Mouse (Mus musculus) embryonic facial prominence, embryonic 12.5 days (tissue): ENCODE data around the gene Rb1. TPM values are rescaled to one million over a fixed set of nuclear protein-coding genes. Genes with fewer than 3 reads are reported as not detected.

Experiments used
- ATAC-seq: fragments of 200-750 bp; cut with Nextera tagmentation; 2 replicates; pipeline ENCODE4 v1.8.0; 2017; ENCODE audit not compliant: insufficient number of reproducible peaks, insufficient read depth, low FRiP score, low TSS enrichment
- H3K27ac ChIP-seq: fragments of 300-500 bp; sonication (generic); 2 replicates; pipeline ENCODE4 v1.5.1; 2016; ENCODE audit warnings: mild to moderate bottlenecking
- H3K27me3 ChIP-seq: fragments of 300-500 bp; sonication (generic); 2 replicates; pipeline ENCODE4 v1.6.1; 2016; ENCODE audit warnings: mild to moderate bottlenecking, moderate library complexity
- H3K36me3 ChIP-seq: fragments of 300-500 bp; sonication (generic); 2 replicates; pipeline ENCODE4 v1.6.1; 2016; ENCODE audit warnings: mild to moderate bottlenecking
- H3K4me1 ChIP-seq: fragments of 300-500 bp; sonication (generic); 2 replicates; pipeline ENCODE4 v1.6.1; 2016
- H3K4me2 ChIP-seq: fragments of 300-500 bp; sonication (generic); replicated peaks from 2 replicates; pipeline ENCODE4 v1.6.1; 2016; ENCODE audit warnings: mild to moderate bottlenecking, moderate library complexity
- H3K4me3 ChIP-seq: fragments of 300-500 bp; sonication (generic); 2 replicates; pipeline ENCODE4 v1.5.1; 2016; ENCODE audit warnings: mild to moderate bottlenecking
- H3K9ac ChIP-seq: fragments of 300-500 bp; sonication (generic); 2 replicates; pipeline ENCODE4 v1.6.1; 2016; ENCODE audit warnings: mild to moderate bottlenecking, moderate library complexity
- H3K9me3 ChIP-seq: fragments of 300-500 bp; sonication (generic); 2 replicates; pipeline ENCODE4 v1.6.1; 2016; ENCODE audit warnings: mild to moderate bottlenecking, moderate library complexity
- WGBS: fragments of 180-500 bp; shearing (Covaris S2); methylation state at CpG from one replicate; pipeline ENCODE4 v1.1.7; 2016; 5-methylcytosine and 5-hydroxymethylcytosine counted together
- polyA plus RNA-seq: library from polyadenylated mRNA; unstranded; fragments of >200 nt; fragmentation: Nextera tagmentation; extraction: Ambion mirVana; gene quantifications from 2 replicates; pipeline ENCODE4 v1.2.1, GENCODE M21; 2016

Rb1 gene
- polyA plus RNA-seq, 1 experiment from 2014 or later: 24.3 TPM

- no peak overlapping the region for H3K4me2 ChIP-seq
- WGBS: 37% methylated on average over 3 of the region's 3 CpGs
Measured at GRCm38 (mm10) chr14:73303193-73303592, 22.4 kb downstream of the Rb1 start.

GRCm38 (mm10) chr14:73301856-73302255 is 23.8 kb downstream of the Rb1 start:
- H3K4me1 ChIP-seq: no peaks in the 10 kb centered on the region
- H3K27me3 ChIP-seq: no peaks in the 10 kb centered on the region
- no peaks in the 10 kb centered on the region for H3K9me3 ChIP-seq
- H3K9ac ChIP-seq: no peak overlapping the region
- 0 out of 2 replicates have a peak, but pooled peaks cover 2% of the 10 kb centered on the region for H3K36me3 ChIP-seq
- 68% methylated on average over 4 of the region's 4 CpGs for WGBS
- H3K27ac ChIP-seq: no peak overlapping the region
- ATAC-seq: no peak
- H3K4me2 ChIP-seq: no peak overlapping the region
- no peak overlapping the region for H3K4me3 ChIP-seq

More at GRCm38 (mm10) chr14:73303193-73303592, 22.4 kb downstream of the Rb1 start:
- no peak for ATAC-seq
- Histone ChIP-seq H3K4me1 (no peaks in the 10 kb centered on the region), H3K9ac (no peak overlapping the region), H3K9me3 (no peaks in the 10 kb centered on the region), H3K27me3 (no peaks in the 10 kb centered on the region), H3K4me3 (no peak overlapping the region), H3K36me3 (no peaks in the 10 kb centered on the region), H3K27ac (no peak overlapping the region)

GRCm38 (mm10) chr14:73295512-73295911 is 30.1 kb downstream of the Rb1 start:
- no peak overlapping the region for H3K9ac ChIP-seq
- 0 out of 2 replicates have a peak, but pooled peaks cover 2% of the 10 kb centered on the region for H3K36me3 ChIP-seq
- no peak overlapping the region for H3K4me2 ChIP-seq
- no peak for ATAC-seq
- H3K4me3 ChIP-seq: no peak overlapping the region
- H3K9me3 ChIP-seq: no peaks in the 10 kb centered on the region
- no peaks in the 10 kb centered on the region for H3K27me3 ChIP-seq
- WGBS: 79% methylated on average over 2 of the region's 2 CpGs
- H3K4me1 ChIP-seq: no peaks in the 10 kb centered on the region
- H3K27ac ChIP-seq: no peak overlapping the region

- 90% methylated on average over 2 of the region's 2 CpGs for WGBS
- H3K9ac ChIP-seq: no peak overlapping the region
- H3K4me2 ChIP-seq: no peak overlapping the region
- H3K36me3 ChIP-seq: 0 out of 2 replicates have a peak, but pooled peaks cover 2% of the 10 kb centered on the region
- no peaks in the 10 kb centered on the region for H3K27me3 ChIP-seq
- no peak overlapping the region for H3K4me3 ChIP-seq
- no peaks in the 10 kb centered on the region for H3K9me3 ChIP-seq
- no peak overlapping the region for H3K27ac ChIP-seq
- H3K4me1 ChIP-seq: no peaks in the 10 kb centered on the region
- ATAC-seq: no peak
Measured at GRCm38 (mm10) chr14:73293616-73294015, 32.0 kb downstream of the Rb1 start.

- Histone ChIP-seq H3K9me3 (no peaks in the 10 kb centered on the region), H3K27me3 (no peaks in the 10 kb centered on the region), H3K4me2 (no peak overlapping the region), H3K36me3 (no peaks in the 10 kb centered on the region), H3K27ac (no peak overlapping the region), H3K4me3 (no peak overlapping the region), H3K9ac (no peak overlapping the region), H3K4me1 (no peaks in the 10 kb centered on the region)
- ATAC-seq: no peak
- 51% methylated on average over 1 of the region's 1 CpGs for WGBS
Measured at GRCm38 (mm10) chr14:73292434-73292833, 33.2 kb downstream of the Rb1 start.

DNA sequence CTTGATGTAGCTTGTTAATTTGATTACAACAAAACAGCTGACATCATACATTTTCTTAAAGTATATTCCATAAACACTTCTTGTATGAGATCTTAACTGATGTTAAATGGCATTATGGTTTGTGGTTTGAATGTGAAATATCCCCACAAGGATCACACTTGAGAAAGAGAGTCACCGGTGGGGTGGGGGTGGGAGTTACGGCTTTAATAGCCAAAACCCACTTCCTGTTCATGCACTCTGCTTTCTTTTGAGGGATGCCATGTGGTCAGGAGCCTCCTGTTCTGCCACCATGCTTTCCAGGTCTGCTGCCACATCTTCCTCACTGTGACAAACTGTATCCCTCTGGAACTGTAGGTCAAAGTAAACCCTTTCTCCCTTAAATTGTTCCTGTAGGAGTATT is 35.7 kb downstream of the Rb1 start:
- ATAC-seq: no peak
- Histone ChIP-seq H3K4me3 (no peak overlapping the region), H3K9ac (no peak overlapping the region), H3K36me3 (no peaks in the 10 kb centered on the region), H3K4me1 (no peaks in the 10 kb centered on the region), H3K4me2 (no peak overlapping the region), H3K9me3 (no peaks in the 10 kb centered on the region), H3K27ac (no peak overlapping the region), H3K27me3 (no peaks in the 10 kb centered on the region)
- WGBS: 90% methylated on average over 2 of the region's 2 CpGs

DNA sequence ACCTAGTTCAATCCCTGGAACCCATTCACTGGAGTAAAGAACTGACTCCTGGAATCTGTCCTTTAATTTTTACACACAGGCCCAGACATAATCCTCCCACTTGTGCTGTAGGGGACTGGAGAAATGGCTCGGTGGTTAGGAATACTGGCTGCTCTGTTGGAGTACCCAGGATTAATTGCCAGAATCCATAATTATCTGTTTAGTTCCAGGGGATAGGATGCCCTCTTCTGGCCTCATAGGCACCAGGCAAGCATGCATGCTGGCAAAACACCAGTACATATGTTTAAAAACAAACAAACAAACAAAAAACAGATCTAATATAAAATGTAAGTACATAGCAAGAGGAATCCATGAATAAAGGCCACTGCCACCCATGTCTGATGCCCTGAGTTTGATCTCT is 44.6 kb downstream of the Rb1 start:
- no peak overlapping the region for H3K9ac ChIP-seq
- no peak overlapping the region for H3K4me2 ChIP-seq
- no peaks in the 10 kb centered on the region for H3K4me1 ChIP-seq
- no peaks in the 10 kb centered on the region for H3K9me3 ChIP-seq
- WGBS: 7% methylated on average over 1 of the region's 1 CpGs
- 0 out of 2 replicates have a peak, but pooled peaks cover 3% of the 10 kb centered on the region for H3K36me3 ChIP-seq
- no peak overlapping the region for H3K4me3 ChIP-seq
- H3K27me3 ChIP-seq: no peaks in the 10 kb centered on the region
- no peak overlapping the region for H3K27ac ChIP-seq
- ATAC-seq: no peak

DNA sequence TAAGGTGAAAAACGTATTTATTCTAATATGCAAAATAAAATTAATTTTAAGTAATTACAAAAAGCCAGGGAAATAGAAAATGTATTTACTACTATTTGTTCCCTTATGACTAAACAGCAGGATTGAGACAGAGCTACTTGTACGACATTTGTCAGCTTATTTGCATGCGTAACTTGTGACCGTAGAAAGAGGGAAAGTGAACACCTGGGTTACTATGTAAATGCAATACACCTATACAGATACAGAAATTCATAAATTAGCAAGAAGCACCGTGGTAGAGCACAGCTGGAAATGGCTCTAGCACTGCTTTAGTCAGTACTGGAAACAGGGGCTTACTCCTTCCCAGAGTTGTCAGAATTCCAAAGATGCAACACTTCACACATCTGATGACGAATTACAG is 46.5 kb downstream of the Rb1 start:
- no peak overlapping the region for H3K27ac ChIP-seq
- H3K27me3 ChIP-seq: no peaks in the 10 kb centered on the region
- H3K9ac ChIP-seq: no peak overlapping the region
- no peak for ATAC-seq
- no peaks in the 10 kb centered on the region for H3K9me3 ChIP-seq
- no peak overlapping the region for H3K4me3 ChIP-seq
- H3K4me2 ChIP-seq: no peak overlapping the region
- H3K36me3 ChIP-seq: no peaks in the 10 kb centered on the region
- WGBS: 80% methylated on average over 6 of the region's 6 CpGs
- no peaks in the 10 kb centered on the region for H3K4me1 ChIP-seq

DNA sequence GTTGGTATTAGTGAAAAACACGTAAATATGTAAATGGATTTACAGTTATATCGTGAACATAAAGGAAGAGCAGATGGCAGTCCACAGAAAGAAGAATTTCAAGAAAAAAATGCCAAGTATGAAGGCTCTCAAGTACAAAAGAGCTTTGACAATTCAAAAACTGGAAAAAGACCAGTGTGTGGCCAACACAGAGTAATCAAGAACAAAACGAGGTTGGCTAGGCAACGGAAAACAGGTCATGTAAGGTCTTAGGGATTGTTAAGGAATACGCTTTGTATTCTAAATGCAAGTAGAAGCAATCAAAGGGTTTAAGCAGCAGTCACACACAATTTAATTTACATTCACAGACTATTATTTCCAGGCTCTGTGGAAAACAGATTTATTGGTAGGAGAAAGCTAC is 53.8 kb downstream of the Rb1 start:
- Histone ChIP-seq H3K4me1 (no peaks in the 10 kb centered on the region), H3K4me2 (no peak overlapping the region), H3K9ac (no peak overlapping the region), H3K27ac (no peak overlapping the region), H3K36me3 (no peaks in the 10 kb centered on the region), H3K9me3 (no peaks in the 10 kb centered on the region), H3K27me3 (no peaks in the 10 kb centered on the region), H3K4me3 (no peak overlapping the region)
- 69% methylated on average over 5 of the region's 5 CpGs for WGBS
- no peak for ATAC-seq

DNA sequence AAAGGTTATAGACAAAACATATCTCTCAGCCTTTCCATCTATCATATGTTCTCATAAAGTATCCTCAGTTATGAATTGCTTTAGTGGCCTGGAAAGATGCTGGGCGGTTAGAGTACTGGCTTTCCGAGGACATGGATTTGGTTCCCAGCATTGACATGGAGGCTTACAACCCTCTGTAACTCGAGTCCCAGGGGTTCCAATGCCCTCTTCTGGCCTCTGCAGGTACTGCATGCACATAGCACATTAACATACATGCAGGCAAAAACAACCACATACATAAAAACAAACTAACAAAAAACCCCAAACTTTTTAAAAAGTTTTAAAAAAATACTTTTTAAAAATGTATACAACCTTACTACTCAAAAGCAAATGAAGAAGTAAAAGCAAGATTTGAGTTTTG is 59.5 kb downstream of the Rb1 start:
- H3K27ac ChIP-seq: no peak overlapping the region
- ATAC-seq: no peak
- H3K36me3 ChIP-seq: peaks cover 13% of the 10 kb centered on the region; the same call in 1 of the 2 replicates
- no peaks in the 10 kb centered on the region for H3K27me3 ChIP-seq
- no peak overlapping the region for H3K9ac ChIP-seq
- no peak overlapping the region for H3K4me3 ChIP-seq
- H3K4me2 ChIP-seq: no peak overlapping the region
- WGBS: 82% methylated on average over 3 of the region's 3 CpGs
- peaks cover 4% of the 10 kb centered on the region; the same call in 1 of the 2 replicates for H3K9me3 ChIP-seq
- no peaks in the 10 kb centered on the region for H3K4me1 ChIP-seq

DNA sequence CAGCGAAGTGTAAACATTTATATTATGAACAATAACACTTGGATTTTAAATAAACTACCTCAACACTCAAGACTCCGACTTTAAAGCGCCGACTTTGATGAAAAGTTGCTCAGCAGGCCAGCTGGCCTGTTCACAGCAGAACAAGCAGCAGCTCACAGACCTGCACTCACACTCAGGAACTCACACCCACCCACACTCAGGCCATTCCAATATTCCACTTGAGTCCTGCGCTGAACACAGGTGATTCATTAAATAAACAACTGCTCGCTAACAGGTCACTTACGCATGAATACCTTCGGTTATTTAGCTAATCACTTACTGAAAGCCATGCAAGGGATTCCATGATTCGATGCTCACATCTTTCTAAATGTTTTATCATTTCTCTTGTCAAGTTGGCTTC is 63.4 kb downstream of the Rb1 start:
- Histone ChIP-seq H3K9ac (no peak overlapping the region), H3K9me3 (peaks cover 4% of the 10 kb centered on the region; the same call in 1 of the 2 replicates), H3K36me3 (peaks cover 13% of the 10 kb centered on the region; the same call in 1 of the 2 replicates), H3K4me2 (no peak overlapping the region), H3K4me3 (no peak overlapping the region), H3K4me1 (0 out of 2 replicates have a peak, but pooled peaks cover 4% of the 10 kb centered on the region), H3K27me3 (no peaks in the 10 kb centered on the region), H3K27ac (no peak overlapping the region)
- no peak for ATAC-seq
- 92% methylated on average over 9 of the region's 9 CpGs for WGBS

DNA sequence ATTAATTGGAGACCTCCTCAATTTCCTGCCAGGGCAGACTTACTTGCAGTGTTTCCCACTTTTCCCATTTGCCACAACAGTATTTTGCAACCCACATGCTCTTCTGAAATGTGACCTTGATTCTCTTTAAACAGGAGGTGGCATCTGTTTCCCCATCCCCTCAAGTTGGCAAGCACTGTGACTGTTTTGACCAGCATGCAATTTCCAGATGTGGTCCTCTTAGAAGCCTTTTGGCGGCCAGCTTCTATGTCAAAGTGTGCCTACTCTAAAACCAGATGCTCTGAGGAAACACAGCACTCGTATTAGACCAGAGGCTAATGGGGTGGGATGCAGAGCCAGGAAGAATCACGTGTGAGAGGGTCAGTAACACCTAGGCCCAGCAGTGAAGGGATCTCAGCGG is 67.4 kb downstream of the Rb1 start:
- Histone ChIP-seq H3K4me3 (no peak overlapping the region), H3K27ac (no peak overlapping the region)
- 37% methylated on average over 4 of the region's 4 CpGs for WGBS

More for the DNA sequence above, 67.4 kb downstream of the Rb1 start:
- no peak for ATAC-seq
- no peak overlapping the region for H3K9ac ChIP-seq
- peaks cover 5% of the 10 kb centered on the region; the same call in 1 of the 2 replicates for H3K36me3 ChIP-seq
- 0 out of 2 replicates have a peak, but pooled peaks cover 4% of the 10 kb centered on the region for H3K4me1 ChIP-seq
- no peaks in the 10 kb centered on the region for H3K9me3 ChIP-seq
- H3K4me2 ChIP-seq: no peak overlapping the region
- no peaks in the 10 kb centered on the region for H3K27me3 ChIP-seq
